Mouse (Mus musculus) neural tube, embryonic 10.5 days (tissue): ENCODE data around the gene Flvcr2.

Experiments
- DNase-seq: peaks from one replicate; pipeline ENCODE4 v3.0.0-alpha.2; 2017; ENCODE audit warnings: low spot score; ENCODE audit errors: extremely low spot score

Flvcr2 gene

DNA sequence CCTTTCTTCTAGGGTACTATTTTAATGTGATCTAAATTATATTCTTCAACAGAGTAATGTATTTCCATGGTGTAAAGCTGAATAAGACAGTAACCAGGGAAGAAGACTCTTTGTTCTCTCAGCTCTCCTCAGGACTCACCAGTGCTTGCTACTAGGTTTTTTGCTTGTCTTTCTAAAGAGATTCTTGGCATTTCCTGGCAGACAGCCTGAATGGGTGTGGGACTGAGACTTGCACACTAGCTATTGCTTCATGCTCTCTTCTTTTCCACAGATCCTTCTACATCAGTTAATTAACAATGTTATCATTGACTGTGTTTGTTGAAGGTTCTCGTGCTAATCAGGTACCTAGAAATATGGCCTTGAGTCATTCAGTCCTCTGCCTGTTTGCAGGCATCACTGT lies 107.9 kb downstream of the Flvcr2 start:
- DNase-seq, result no peak

DNA sequence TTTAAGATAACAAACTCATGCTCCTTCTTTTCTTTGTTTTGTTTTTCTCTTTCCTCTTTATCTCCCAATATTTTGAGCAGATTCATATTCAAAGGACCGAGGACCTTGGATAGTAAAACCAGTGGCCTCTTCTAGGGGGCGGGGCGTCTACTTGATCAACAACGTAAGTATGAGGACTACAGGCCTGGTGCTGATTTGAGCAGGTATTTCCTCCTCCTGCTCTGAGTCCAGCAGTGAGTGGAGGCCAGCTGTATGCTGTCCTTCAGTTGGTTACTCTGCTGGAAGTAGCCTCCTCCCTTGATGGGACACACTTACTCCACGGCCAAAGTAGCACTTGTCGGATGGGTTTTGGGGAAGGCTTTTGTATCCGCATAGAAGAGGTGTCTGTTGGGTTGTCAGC lies 111.0 kb downstream of the Flvcr2 start:
- no peak for DNase-seq

DNA sequence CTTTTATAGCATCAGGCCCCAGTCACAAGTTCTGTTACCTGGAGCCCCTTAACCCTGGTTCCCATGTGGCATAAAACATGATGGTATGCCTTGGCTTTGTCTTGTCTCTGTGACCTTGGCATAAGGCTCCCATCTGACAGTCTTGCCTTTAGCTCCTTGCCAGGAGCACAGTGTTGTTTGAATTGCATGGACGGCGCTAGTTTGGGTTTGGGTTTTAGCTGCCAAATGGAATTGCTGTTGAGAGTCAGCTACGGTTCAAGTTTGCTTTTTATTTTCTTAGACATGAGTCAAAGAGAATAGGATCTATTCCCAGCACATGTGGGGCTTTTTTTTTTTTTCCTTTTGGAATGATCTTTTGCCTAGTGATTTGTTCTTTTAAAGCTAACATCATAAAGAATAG lies 112.8 kb downstream of the Flvcr2 start:
- DNase-seq, result no peak

DNA sequence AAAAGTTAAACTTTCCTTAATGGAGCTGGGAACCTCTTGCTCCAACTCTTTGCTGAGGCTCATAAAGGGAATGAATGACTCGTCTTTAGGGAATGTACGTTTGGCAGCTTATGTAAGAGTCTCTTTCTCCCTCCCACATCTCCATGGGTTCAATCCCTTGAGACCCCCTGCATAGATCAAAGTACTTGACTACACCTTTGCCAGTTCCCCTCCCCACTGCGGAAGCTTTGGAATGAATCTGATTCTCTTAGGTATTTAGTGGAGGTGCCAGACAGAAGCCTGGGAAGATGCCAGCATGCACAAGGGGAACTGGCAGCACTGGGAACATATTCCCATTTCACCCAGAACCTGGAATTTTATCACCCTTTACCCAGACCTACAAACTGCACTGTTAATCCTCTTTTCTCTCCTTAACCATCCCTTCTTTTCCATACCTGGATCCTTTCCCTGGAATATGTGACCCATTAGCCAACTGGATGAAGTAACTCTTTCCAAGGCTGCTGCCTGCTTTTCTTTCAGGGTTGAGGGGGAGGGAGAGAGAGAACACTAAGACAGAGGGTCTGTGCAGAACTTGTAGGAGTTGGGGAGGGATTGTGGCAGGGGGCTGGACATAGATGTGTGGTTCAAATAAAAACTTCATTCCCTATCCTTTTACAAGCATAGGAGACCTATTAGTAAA lies 113.3 kb downstream of the Flvcr2 start:
- no peak for DNase-seq

DNA sequence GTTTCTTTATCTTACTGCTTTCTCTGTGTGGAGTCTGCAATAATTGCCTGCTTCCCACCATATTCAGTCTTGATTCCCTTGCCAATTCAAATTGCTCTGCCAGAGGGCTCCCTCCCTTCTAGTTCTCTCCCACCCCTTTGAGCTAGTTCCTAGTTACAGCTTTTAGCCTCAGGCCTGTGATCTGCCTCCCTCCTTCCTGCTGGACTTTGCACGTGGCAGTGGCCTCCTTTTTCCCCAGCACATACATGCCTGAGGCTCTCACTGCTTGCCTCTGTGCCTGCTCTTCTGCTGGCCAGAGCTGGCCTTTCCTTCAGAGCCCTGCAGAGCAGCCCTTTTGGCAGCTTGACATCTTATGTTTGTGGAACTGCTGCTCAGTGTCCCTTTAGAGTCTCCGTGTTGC lies 116.2 kb downstream of the Flvcr2 start:
- no peak for DNase-seq
